Mouse (Mus musculus) layer of hippocampus, adult 18-20 months (tissue): ENCODE results near the gene Gm11639. TPM values are rescaled to one million over a fixed set of nuclear protein-coding genes. Genes with fewer than 3 reads are reported as not detected.
A peak's percentile ranks its signal among the peaks of the same experiment; 100 is the strongest.

Experiments used
- DNase-seq, 2 experiments: peaks; one replicate each; pipeline ENCODE4 v3.0.0; 2022; ENCODE audit warnings: low spot score in 2 of 2
- total RNA-seq, 2 experiments: library from RNA; stranded (reverse); gene quantifications; 2 replicates each; pipeline ENCODE4 v1.2.3; 2021

Gm11639 gene
- total RNA-seq, 2 experiments from 2014 or later: 0.33 to 0.47 TPM

GRCm38 (mm10) chr11:104693235-104693634, 7.7 kb downstream of the Gm11639 start:
- DNase-seq: peak; percentile 26 to 74

GRCm38 (mm10) chr11:104704097-104704496, 18.6 kb downstream of the Gm11639 start:
- DNase-seq: no peak

- no peak for DNase-seq
These were observed 21.6 kb downstream of the Gm11639 start for GRCm38 (mm10) chr11:104707084-104707483.

GRCm38 (mm10) chr11:104744995-104745568, 59.6 kb downstream of the Gm11639 start:
- DNase-seq: no peak

- DNase-seq: no peak
These were observed 80.3 kb downstream of the Gm11639 start for GRCm38 (mm10) chr11:104765762-104766161.

GRCm38 (mm10) chr11:104767068-104767467, 81.6 kb downstream of the Gm11639 start:
- no peak for DNase-seq

- peak; percentile 6 to 45 for DNase-seq
These were observed 82.6 kb downstream of the Gm11639 start for GRCm38 (mm10) chr11:104768072-104768471.

- DNase-seq: no peak
These were observed 93.3 kb downstream of the Gm11639 start for GRCm38 (mm10) chr11:104778796-104779195.

GRCm38 (mm10) chr11:104944723-104945122, 259.2 kb downstream of the Gm11639 start:
- DNase-seq: no peak

GRCm38 (mm10) chr11:104952349-104952748, 266.8 kb downstream of the Gm11639 start:
- DNase-seq: no peak

GRCm38 (mm10) chr11:104967862-104968261, 282.4 kb downstream of the Gm11639 start:
- no peak for DNase-seq

- DNase-seq: no peak
These were observed 282.9 kb downstream of the Gm11639 start for GRCm38 (mm10) chr11:104968388-104968787.

- DNase-seq: peak in 1 of 2 experiments; percentile 13
These were observed 285.8 kb downstream of the Gm11639 start for GRCm38 (mm10) chr11:104971322-104971721.

- no peak for DNase-seq
These were observed 287.0 kb downstream of the Gm11639 start for GRCm38 (mm10) chr11:104972480-104972879.

GRCm38 (mm10) chr11:104977976-104978375, 292.5 kb downstream of the Gm11639 start:
- DNase-seq: no peak

- DNase-seq: no peak
These were observed 296.0 kb downstream of the Gm11639 start for GRCm38 (mm10) chr11:104981342-104982055.

GRCm38 (mm10) chr11:105009232-105009631, 323.7 kb downstream of the Gm11639 start:
- no peak for DNase-seq

- peak in 1 of 2 experiments; percentile 18 for DNase-seq
These were observed 335.6 kb downstream of the Gm11639 start for GRCm38 (mm10) chr11:105021071-105021470.

GRCm38 (mm10) chr11:105028744-105029348, 343.3 kb downstream of the Gm11639 start:
- no peak for DNase-seq

- DNase-seq: no peak
These were observed 344.0 kb downstream of the Gm11639 start for GRCm38 (mm10) chr11:105029525-105029924.

GRCm38 (mm10) chr11:105030229-105030628, 344.7 kb downstream of the Gm11639 start:
- DNase-seq: no peak

- DNase-seq: no peak
These were observed 345.6 kb downstream of the Gm11639 start for GRCm38 (mm10) chr11:105031103-105031502.
